ENCODE assay signal across 8 mouse cellular contexts in the genomic region with DNA sequence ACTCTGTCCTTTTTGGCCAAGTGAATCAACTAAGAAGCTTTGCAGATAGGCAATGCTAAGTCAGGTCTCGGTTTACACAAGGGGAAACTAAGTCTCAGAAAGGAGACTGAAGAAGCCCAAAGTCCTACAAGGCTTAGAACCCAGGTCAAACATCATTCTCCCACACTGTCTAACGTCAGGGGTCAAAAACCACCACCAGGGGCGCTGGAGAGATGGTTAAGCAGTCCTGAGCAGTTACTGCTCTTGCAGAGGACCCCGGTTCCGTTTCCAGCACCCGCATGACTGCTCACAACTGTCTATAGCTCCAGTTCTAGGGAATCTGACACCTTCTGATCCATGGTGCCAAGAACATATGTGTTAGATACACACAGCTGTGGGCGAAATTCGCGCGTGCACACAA. TPM values are rescaled to one million over a fixed set of nuclear protein-coding genes. Genes with fewer than 3 reads are reported as not detected.
A peak's percentile ranks its signal among the peaks of the same experiment; 100 is the strongest.
DNase-seq lines count a peak whose midpoint lies in the region; TF ChIP-seq lines count a peak whose summit lies in the region.
"Had no signal": no experiment of that assay in that cellular context is flagged by ENCODE, and none has a peak within 500 bp of the region (broad histone marks: within the 10 kb centered on the region; RNA-seq: fewer than 3 reads in every experiment).

No protein-coding gene starts in this region.

- DNase-seq in left cerebral cortex, adult 2 months (ENCODE audit: extremely low spot score in 1 of 2, low spot score in 2 of 2), result no peak
- DNase-seq in left cerebral cortex, adult 11 months (ENCODE audit: low spot score), result no peak
- DNase-seq in NIH3T3 (ENCODE audit: low read depth), result peak; percentile 75
- peak; percentile 60 to 62 for DNase-seq in cerebellum, postnatal 36 days
- peak; percentile 58 to 86 for DNase-seq in kidney, postnatal 36 days
- DNase-seq in spleen, adult 12 weeks (ENCODE audit: low spot score), result peak; percentile 18
- no peak for DNase-seq in left cerebral cortex, postnatal 25 days (ENCODE audit: low spot score in 2 of 2)

- intact Hi-C loops in left cerebral cortex, adult 2 months (cut with DNase I), result no loop called here
- intact Hi-C loops in left cerebral cortex, postnatal 25 days (cut with DNase I), result no loop called here

- no peak overlapping the region for H3K27ac ChIP-seq in left cerebral cortex, adult 2 months

- peak; percentile 53 for TF ChIP-seq CTCF in left cerebral cortex, adult 2 months (IDR thresholded peaks at IDR 0.05)

- no peak overlapping the region for H3K4me3 ChIP-seq in left cerebral cortex, adult 2 months

RNA-seq across cellular contexts. Expression of gene Cdk18, which starts 0.7 kb away (rescaled TPM):
- 10 to 100 TPM; 27.9 to 33.2 TPM for total RNA-seq in left cerebral cortex, adult 2 months (2021)
- 10 to 100 TPM; 26.9 to 28.7 TPM for total RNA-seq in left cerebral cortex, postnatal 25 days (2021)

RNA-seq across cellular contexts. Expression of gene Lemd1, which starts 51.1 kb away (rescaled TPM):
- 1 to 10 TPM; 3.9 to 6.8 TPM for total RNA-seq in left cerebral cortex, adult 2 months (2021)
- 1 to 10 TPM; 4.2 to 7.3 TPM for total RNA-seq in left cerebral cortex, postnatal 25 days (2021)
- total RNA-seq: hematopoietic stem cell, adult 5-6 weeks had no signal

RNA-seq across cellular contexts. Expression of gene AC124108.1, which starts 51.1 kb away (rescaled TPM):
- 1 to 10 TPM; 4.3 to 6.1 TPM for total RNA-seq in left cerebral cortex, adult 2 months (2021)
- total RNA-seq in left cerebral cortex, postnatal 25 days (2021), result 1 to 10 TPM; 4.7 to 5.8 TPM
- total RNA-seq: hematopoietic stem cell, adult 5-6 weeks had no signal

Comparison
In these comparisons a context has a peak if more than half of its experiments do, and no peak if none do; other contexts are left out.
1. DNase-seq: peak in NIH3T3 (single experiment), cerebellum, postnatal 36 days (2 of 2), kidney, postnatal 36 days (2 of 2) and spleen, adult 12 weeks (single experiment); none in left cerebral cortex, adult 2 months (0 of 2), left cerebral cortex, adult 11 months (single experiment) and left cerebral cortex, postnatal 25 days (0 of 2).